Mouse (Mus musculus): ENCODE results near the gene Parp16. TPM values are rescaled to one million over a fixed set of nuclear protein-coding genes. Genes with fewer than 3 reads are reported as not detected.
A peak's percentile ranks its signal among the peaks of the same experiment; 100 is the strongest.
"Not testable (repeated sequence)": the region's sequence is repeated elsewhere in the genome, so short reads cannot be mapped to it uniquely, and the experiment has no call there.

Parp16 gene
- total RNA-seq, 2 experiments from 2014 or later: 6.7 to 8.3 TPM

DNA sequence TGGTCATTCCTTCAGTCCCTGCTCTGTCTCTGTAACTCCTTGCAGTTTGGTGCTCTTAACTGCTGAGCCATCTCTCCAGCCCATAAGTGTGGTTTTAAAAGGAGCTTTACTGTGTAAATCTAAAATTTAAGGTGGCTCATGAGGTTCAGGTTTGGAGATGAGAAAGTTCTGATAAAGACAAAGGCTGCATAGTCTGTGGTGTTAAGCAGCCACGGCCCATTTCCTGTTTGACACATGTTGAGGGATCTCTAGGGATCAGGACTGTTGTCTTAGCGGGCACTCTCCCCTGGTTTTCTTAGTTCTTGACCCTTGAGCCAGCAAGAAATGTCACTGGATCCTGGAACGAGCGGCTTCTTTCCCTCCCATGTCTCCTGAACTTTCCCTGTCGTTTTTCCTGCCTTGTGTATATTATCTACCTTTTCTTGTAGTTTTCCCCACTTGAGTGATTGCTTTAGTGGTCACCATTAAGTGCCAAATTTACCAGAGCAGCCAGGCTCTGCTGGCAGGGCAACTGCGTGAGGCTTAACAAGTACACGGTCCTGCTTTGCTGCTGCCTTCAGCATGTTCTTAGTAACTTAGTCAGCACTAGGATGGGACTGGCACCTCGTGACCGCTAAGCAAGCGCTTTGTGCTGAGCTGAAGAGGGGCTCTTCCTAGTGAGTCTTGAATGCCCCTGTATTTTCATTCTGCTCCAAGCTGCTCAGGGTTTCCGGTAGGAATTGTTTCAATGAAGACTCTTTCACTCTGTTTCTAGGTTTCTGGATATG, 10.1 kb downstream of the Parp16 start:
- ATAC-seq (replicated peaks; ENCODE audit: low FRiP score, low TSS enrichment, poor library complexity, severe bottlenecking): no peak

DNA sequence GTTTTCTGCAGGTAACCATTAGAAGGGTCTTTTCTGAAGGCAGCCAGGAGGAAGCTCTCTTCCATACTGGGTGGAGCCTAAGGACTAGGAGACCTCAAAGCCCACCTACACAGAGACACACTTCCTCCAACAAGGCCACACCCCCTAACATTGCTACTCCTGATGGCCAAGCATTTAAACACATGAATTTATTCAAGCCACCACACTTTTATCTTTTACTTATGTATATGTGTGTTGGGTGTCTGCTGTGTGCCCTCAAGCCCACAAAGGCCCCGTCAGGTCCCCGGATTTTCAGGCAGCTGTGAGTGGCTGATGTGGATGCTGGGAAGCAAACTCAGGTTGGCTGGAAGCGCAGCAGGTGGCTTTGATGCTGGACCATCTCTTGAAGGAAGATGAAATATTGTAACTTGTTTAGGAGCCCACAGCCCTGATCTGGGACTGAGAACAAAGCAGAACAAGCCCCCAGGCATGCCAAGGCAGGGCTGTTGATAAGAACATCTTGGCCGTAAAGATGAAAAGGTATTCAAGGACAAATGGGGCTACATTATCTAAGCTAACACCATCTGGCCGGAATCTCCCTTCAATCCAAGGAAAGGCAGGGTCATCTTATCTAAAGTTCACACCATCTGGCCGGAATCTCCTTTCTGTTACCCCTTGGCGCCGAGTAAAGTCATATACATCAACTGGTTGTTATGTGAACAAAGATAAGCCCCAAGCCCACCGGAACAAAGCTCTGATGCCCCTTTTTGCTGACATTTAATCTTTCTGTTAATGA, 12.1 kb downstream of the Parp16 start:
- not testable (repeated sequence) for ATAC-seq (replicated peaks; ENCODE audit: low FRiP score, low TSS enrichment, poor library complexity, severe bottlenecking)

DNA sequence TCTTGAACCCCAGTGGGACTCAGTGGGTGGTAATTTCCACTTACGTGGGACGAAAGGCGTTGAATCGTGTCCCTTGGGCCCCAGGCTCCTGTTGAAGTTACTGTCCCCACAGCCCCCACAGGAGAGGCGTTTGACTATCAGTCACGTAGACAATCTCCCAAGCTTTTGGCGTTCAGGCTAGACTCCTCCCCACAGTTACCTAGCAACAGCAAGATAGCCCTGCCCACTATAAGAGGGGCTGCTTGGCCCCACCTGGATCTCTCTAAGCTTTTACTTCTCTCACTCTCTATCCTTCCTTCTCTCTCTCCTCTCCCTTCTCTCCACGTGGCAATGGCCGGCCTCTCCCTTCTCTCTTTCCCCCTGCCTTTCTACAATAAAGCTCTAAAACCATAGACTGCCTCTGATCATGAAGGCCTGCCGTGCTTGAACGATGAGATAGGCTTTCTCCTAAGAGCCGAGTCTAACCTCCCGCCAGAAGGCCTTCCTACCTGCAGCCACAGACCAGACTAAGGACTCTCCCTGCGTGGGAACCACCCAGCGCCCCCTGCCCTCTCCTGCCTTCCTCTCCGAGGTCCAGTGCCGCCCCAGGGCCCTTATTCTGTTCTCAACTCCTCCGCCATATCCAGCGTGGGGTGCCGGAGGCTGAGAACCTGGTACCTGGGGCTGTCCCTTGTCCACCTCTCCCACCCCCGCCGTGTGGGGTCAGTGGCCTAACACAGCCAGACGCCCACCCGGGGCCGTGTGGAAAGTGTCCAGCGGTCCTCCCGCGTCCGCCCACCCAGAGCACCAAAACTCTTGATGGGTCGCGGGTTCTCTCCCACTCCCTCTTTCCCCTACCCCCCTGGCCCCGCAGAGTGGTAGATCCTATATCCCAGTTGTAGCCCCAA, 13.4 kb downstream of the Parp16 start:
- ATAC-seq (replicated peaks; ENCODE audit: low FRiP score, low TSS enrichment, poor library complexity, severe bottlenecking): no peak

DNA sequence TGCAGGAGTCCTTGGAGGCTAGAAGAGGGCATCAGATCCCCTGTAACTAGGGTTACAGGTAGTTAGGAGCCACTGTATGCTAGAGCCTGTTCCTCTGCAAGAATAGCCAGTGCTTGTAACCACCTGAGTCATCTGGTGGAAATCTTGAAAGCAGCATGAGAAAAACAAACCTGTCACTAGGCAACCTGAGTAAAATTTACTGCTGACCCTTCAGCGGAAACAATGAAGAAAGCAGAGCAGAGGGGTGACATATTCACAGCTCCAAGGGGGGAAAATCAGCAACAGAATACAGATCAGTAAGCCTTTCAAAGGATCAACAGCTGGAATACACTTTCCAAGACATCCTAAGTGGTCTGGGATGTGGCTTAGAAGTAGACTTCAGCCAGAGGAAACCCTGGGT, 16.4 kb downstream of the Parp16 start:
- no peak for ATAC-seq (replicated peaks; ENCODE audit: low FRiP score, low TSS enrichment, poor library complexity, severe bottlenecking)

DNA sequence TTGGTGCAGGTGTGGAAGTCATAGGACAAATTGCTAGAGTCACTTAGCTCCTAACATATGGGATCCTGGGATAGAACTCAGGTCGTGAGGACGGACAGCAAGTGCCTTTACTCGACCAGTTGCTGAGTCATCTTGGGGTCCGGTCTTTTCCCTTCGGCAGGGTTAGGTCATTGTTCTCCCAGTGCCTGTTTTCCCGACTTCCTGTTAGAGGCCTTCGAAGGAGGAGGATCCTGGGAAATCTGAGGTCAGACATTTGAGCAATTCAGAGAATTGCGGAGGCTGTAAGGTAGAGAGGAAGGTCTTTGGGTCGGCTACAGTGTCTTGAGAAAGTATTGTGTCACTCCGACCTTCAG, 19.2 kb downstream of the Parp16 start:
- no peak for ATAC-seq (replicated peaks; ENCODE audit: low FRiP score, low TSS enrichment, poor library complexity, severe bottlenecking)

DNA sequence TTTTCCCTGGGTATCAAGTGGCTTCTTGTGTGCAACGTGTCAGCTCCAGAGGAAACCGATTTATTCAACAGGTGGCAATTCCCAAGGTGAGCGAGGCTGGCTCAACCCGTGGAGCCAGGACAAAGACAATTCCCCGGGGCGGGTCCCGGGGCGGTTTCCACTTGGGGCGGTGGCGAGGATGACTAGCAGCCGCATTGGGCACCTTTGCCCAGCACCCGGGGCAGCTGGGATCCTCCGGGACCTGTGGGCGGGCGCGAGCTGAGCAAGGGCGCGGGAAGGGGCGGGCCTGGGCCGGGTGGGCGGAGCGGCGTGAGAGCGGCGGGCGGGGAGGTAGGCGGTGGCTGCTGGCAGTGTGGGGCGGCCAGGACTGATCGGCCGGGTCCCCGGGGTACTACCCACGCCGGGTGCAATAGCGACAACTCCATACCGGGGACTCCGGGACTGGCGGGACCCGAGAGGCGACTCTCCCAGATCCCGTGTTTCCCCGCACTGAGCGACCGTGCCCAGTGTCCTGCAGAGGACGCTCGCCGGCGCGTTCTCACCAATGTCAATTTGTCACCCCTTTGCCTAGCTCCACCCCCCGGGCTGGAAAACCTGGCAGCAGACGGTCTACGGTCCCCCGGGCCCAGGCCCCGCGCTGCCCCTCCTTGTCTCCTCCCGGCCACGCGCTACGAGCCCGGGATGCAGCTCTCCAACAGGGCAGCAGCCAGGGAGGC, 19.8 kb downstream of the Parp16 start:
- peak; percentile 81 for ATAC-seq (replicated peaks; ENCODE audit: low FRiP score, low TSS enrichment, poor library complexity, severe bottlenecking)

DNA sequence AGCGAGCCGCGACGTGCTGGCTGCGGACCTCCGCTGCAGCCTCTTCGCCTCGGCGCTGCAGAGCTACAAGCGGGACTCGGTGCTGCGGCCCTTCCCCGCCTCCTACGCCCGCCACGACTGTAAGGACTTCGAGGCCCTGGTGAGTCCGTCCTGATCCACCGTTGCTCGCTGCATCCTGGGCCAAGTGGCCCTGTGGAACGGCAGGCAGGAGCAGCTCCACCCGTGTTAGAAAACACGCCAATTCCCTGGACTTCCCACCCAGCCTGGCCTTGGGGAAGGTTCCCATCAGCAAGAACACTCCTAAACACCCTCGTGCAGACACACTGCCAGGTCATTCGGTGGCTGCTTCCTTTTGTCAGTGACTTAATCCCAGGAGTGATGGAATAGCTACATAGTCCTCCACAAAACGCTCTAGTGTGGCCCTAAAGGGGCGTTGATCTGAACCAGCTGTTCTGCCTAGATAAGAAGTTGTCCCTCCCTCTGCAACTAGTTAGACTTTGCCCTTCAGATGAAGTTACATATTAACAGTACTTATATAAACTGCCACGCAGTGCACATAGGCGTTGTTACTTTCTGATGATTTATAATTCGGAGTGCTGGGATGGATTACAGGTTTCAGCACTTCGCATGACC, 20.5 kb downstream of the Parp16 start:
- ATAC-seq (replicated peaks; ENCODE audit: low FRiP score, low TSS enrichment, poor library complexity, severe bottlenecking): peak; percentile 81

DNA sequence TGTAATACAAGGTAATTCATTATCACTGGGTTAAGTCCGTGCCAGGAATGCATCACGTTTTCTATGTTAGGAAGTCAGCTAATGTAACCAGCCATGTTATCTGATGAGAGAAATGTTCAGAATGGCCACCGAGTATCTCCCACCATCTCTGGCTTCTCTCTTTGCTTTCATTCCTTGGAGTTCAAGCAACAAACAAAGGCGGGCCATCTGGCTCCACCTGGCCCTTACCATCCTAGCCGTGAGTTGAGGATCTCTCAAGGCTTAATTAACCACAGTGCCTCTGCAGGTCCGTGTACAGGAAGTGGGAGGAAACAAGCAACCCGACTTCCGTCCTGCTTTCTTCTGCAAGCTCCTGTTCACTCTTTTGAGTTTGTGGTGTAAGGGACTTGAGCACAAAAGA, 21.8 kb downstream of the Parp16 start:
- no peak for ATAC-seq (replicated peaks; ENCODE audit: low FRiP score, low TSS enrichment, poor library complexity, severe bottlenecking)

DNA sequence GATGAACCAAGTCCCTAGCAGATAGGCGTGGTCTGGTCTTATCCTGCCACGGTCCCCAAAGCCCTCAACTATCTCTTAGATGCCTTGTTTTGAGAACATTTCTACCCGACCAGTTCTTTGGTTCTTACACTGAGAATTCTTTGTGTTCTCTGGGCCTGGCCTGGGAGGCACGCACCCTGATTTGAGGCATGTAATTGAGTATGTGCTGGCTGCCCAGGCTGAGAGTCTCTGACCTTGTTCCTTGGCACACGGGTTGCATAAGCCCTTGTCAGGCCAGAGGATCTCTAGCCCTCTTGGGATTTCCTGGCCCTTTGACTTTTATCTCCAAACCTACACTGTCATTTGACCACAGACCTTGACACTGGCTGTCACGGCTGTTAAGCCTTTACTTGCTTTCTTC, 22.5 kb downstream of the Parp16 start:
- ATAC-seq (replicated peaks; ENCODE audit: low FRiP score, low TSS enrichment, poor library complexity, severe bottlenecking): peak; percentile 19

DNA sequence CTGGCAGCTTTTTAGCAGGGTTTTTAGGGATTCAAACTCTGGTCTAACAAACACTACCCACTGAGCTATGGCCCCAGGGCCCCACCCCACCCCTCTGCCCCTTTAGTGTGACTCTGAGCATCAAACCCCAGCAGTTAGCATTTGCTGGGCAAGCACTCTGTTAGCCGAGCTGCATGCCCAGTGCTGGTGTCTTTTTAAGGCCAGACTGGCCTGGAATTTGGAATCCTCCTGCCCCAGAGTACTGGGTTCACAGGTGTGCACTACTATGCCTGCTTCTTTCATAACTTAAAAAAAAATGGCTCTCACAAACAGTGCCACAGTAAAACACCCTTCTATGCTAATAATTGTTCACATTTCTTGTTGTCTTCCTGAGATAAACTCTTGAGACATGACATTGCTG, 23.8 kb downstream of the Parp16 start:
- no peak for ATAC-seq (replicated peaks; ENCODE audit: low FRiP score, low TSS enrichment, poor library complexity, severe bottlenecking)

DNA sequence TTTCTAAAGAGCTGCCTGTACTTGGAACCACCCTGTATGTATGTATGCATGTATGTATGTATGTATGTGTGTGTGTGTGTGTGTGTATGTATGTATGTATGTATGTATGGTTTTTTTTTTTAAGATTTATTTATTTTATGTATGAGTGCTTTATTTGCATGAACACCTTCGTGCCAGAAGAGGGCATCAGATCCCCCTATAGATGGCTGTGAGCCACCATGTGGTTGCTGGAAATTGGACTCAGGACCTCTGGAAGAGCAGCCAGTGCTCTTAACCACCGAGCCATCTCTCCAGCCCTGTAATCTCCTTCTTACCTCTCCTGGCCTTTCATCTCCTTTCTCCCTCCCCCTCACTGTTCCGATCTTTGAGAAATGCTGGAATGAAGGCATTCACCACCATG, 25.2 kb downstream of the Parp16 start:
- ATAC-seq (replicated peaks; ENCODE audit: low FRiP score, low TSS enrichment, poor library complexity, severe bottlenecking): not testable (repeated sequence)

DNA sequence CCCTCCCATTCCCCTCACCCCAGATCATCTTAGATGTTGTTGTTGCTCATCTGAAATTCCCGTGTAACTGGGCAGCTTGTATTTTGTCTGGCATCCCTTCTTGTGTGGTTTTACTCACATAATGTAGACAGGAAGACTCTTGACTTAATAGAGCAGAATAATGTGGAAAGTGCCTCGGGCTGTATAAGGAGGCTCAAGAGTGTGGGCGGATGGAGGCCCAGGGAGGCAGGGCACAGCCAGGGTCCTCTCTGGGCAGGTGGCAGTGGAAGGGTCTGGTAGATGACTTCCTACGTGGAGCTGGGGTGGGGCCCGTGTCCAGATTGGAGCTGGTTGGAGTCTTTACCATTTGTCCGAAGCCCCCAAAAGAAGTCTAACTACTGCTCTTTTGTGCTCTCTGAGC, 28.8 kb downstream of the Parp16 start:
- no peak for ATAC-seq (replicated peaks; ENCODE audit: low FRiP score, low TSS enrichment, poor library complexity, severe bottlenecking)

DNA sequence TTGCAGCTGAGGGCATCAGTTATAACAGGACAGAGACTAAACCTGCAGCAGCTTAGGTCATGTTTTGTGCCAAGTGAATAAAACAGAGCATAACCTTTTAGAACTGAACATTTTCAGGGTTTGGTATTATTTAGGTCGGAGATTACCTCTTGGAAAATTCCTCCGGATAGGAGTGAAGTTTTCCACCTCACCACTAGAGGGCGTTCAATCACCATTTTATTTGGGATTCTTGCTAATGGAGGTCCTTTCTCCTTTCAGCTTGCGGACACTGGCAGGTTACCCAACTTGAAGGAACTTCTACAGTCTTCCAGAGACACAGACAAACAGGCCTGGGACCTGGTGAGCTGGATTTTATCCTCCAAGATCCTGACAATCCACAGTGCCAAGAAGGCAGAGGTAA, 30.6 kb downstream of the Parp16 start:
- ATAC-seq (replicated peaks; ENCODE audit: low FRiP score, low TSS enrichment, poor library complexity, severe bottlenecking): no peak

DNA sequence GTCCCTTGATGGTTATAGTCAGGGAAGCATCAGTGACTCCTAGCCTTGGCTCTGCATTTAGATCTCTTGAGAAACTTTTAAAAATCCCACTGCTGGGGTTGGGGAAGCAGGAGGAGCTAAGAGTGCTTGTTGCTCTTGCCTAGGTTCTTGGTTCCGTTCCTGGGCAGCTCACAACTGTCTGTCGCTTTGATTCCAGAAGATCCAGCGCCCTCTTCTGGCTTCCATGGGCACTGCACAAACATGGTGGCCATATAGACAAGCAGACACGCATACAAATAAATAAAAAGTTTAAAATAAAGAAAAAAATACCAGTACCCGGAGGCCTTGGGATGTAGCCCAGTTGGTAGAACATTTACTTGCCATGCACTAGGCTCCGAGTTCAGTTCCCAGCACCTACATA, 35.1 kb downstream of the Parp16 start:
- no peak for ATAC-seq (replicated peaks; ENCODE audit: low FRiP score, low TSS enrichment, poor library complexity, severe bottlenecking)

DNA sequence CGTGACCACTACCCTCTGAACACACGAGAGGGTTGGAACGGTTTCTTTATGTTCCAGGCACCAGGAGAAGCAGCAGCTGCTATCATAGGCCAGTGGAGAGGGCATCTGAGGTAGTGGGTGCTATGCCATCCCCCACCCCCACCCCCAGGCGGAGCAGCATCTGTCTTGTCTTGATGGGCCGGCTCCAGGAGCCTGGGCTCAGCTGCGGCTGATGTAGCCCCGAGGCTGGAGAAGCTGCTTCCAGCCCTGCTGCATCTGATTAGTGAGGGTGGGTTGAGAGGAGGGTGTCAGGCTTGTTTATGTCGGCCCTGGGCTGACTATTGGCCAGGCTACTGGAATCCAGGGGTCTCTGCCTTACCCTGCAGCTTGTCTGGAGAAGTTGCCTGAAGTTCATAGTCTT, 36.1 kb downstream of the Parp16 start:
- ATAC-seq (replicated peaks; ENCODE audit: low FRiP score, low TSS enrichment, poor library complexity, severe bottlenecking): no peak

DNA sequence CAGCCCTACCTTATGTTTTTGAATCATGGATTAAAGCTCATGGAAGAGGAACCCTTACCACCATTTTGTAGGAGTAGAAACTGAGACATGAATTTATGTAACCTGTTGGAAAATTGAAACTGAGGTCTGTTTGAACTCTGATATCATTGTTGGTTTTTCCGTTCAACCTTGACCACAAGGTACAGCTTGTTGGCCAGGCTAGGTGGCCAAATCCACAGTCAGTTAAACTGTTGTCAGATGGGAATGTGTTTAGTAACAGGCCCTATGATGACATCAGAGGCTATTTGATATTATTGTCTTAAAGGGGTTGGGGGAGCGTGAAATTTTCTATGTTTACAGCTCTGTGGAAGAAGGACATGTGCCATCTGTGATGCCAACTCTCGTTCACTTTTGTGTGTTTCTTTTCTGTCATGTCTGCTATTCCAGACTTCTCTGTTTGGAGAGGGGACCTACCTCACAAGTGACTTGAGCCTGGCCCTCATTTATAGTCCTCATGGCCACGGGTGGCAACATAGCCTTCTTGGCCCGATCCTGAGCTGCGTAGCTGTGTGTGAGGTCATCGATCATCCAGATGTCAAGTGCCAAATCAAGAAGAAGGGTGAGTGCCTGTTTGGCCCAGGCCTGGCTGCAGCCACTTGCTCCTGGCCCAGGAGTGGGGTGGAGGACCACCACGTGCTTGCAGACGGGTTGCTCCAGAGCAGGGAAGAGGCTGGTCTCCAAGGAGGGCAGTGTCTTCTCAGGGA, 38.3 kb downstream of the Parp16 start:
- ATAC-seq (replicated peaks; ENCODE audit: low FRiP score, low TSS enrichment, poor library complexity, severe bottlenecking): no peak

DNA sequence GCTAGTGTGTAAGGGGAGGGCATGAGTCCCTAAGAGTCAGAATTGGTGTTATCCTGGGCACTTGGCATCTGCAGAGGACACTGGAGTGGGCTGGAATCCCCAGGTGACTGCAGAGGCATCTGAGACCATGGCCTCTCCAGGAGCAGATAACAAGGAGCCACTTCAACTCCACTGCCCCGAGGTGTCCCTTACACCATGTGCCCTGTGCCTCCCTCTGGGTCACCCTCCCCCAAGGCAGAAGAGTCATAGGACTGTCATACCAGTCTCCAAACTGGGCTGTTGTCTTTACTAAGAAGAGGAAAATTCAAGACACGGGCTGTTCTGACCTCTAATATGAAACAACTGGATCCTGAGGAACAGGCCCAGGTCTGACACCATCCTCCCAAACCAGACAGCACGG, 39.6 kb downstream of the Parp16 start:
- no peak for ATAC-seq (replicated peaks; ENCODE audit: low FRiP score, low TSS enrichment, poor library complexity, severe bottlenecking)

DNA sequence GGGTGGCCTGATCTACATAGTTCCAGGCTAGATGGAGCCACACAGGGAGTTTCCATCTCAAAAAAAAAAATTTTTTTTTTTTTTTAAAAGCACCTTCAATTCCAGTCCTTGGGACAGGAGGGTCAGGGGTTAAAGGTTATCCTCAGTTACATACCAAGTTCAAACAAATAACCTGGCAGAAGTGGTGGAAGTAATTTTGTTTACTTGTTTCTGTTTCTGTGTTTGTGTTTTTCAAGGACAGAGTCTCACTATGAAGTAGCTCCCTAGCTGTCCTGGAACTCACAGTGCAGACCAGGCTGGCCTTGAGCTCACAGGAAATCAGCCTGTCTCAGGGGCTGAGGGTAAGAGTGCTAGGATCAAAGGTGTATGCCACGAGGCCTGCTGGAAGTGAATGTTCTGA, 40.4 kb downstream of the Parp16 start:
- no peak for ATAC-seq (replicated peaks; ENCODE audit: low FRiP score, low TSS enrichment, poor library complexity, severe bottlenecking)

DNA sequence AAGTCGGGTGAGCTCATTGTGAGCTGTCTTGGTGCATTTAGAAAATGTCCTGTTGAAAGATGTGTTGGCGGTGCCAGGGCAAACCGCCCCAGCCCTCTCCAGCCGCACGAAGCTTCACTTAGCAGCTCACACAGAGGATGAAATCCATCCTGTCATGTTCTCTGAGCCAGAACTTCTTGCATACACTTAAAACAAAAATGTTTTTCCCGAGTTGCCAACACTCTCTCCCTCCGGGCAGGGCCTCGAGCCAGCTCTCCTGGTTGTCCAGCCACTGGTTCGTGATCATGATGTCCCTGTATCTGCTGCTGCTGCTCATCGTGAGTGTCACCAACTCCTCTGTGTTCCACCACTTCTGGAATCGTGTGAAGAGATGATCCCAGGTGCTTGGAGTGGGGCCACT, 42.5 kb downstream of the Parp16 start:
- no peak for ATAC-seq (replicated peaks; ENCODE audit: low FRiP score, low TSS enrichment, poor library complexity, severe bottlenecking)
